Mouse (Mus musculus): Measurements from ENCODE around the gene Myo18a. TPM values are rescaled to one million over a fixed set of nuclear protein-coding genes. Genes with fewer than 3 reads are reported as not detected.
A peak's percentile ranks its signal among the peaks of the same experiment; 100 is the strongest.

Myo18a gene
- polyA plus RNA-seq, 1 experiment = 13.6 TPM

- H3K4me3 ChIP-seq (ENCODE audit: control insufficient read depth, low read depth, low read length) = no peak overlapping the region
- H3K27me3 ChIP-seq (ENCODE audit: control insufficient read depth, insufficient read depth, low read length) = no peaks in the 10 kb centered on the region
Measured at GRCm38 (mm10) chr11:77760031-77760430, 3.0 kb upstream of the Myo18a start.

GRCm38 (mm10) chr11:77763673-77764340 lies 761 bp downstream of the Myo18a start:
- Histone ChIP-seq H3K36me3 (ENCODE audit: control insufficient read depth, insufficient read depth, low read length) (no peaks in the 10 kb centered on the region), H3K4me1 (ENCODE audit: control insufficient read depth, insufficient read depth, low read length) (peaks cover 30% of the 10 kb centered on the region), H3K27me3 (ENCODE audit: control insufficient read depth, insufficient read depth, low read length) (no peaks in the 10 kb centered on the region), H3K4me3 (ENCODE audit: control insufficient read depth, low read depth, low read length) (peak overlapping the region; percentile 94), H3K27ac (ENCODE audit: control insufficient read depth, insufficient read depth, low read depth, low read length) (no peak overlapping the region)
- TF ChIP-seq POLR2A (IDR thresholded peaks at IDR 0.05; ENCODE audit: control insufficient read depth, low read depth, low read length) (no peak), CTCF (IDR thresholded peaks at IDR 0.05; ENCODE audit: control insufficient read depth, insufficient read depth, insufficient replicate concordance, low read depth, low read length) (no peak)

More at GRCm38 (mm10) chr11:77760031-77760430, 3.0 kb upstream of the Myo18a start:
- TF ChIP-seq POLR2A (IDR thresholded peaks at IDR 0.05; ENCODE audit: control insufficient read depth, low read depth, low read length) = no peak
- no peak for TF ChIP-seq CTCF (IDR thresholded peaks at IDR 0.05; ENCODE audit: control insufficient read depth, insufficient read depth, insufficient replicate concordance, low read depth, low read length)
- Histone ChIP-seq H3K4me1 (ENCODE audit: control insufficient read depth, insufficient read depth, low read length) (peaks cover 21% of the 10 kb centered on the region), H3K27ac (ENCODE audit: control insufficient read depth, insufficient read depth, low read depth, low read length) (no peak overlapping the region), H3K36me3 (ENCODE audit: control insufficient read depth, insufficient read depth, low read length) (no peaks in the 10 kb centered on the region)

GRCm38 (mm10) chr11:77764694-77765458 lies 1.8 kb downstream of the Myo18a start:
- Histone ChIP-seq H3K4me1 (ENCODE audit: control insufficient read depth, insufficient read depth, low read length) (peaks cover 30% of the 10 kb centered on the region), H3K27me3 (ENCODE audit: control insufficient read depth, insufficient read depth, low read length) (no peaks in the 10 kb centered on the region), H3K27ac (ENCODE audit: control insufficient read depth, insufficient read depth, low read depth, low read length) (no peak overlapping the region), H3K4me3 (ENCODE audit: control insufficient read depth, low read depth, low read length) (peak overlapping the region; percentile 94), H3K36me3 (ENCODE audit: control insufficient read depth, insufficient read depth, low read length) (no peaks in the 10 kb centered on the region)
- TF ChIP-seq CTCF (IDR thresholded peaks at IDR 0.05; ENCODE audit: control insufficient read depth, insufficient read depth, insufficient replicate concordance, low read depth, low read length) (no peak), POLR2A (IDR thresholded peaks at IDR 0.05; ENCODE audit: control insufficient read depth, low read depth, low read length) (no peak)

GRCm38 (mm10) chr11:77765459-77765777 lies 2.4 kb downstream of the Myo18a start:
- H3K4me1 ChIP-seq (ENCODE audit: control insufficient read depth, insufficient read depth, low read length) = peaks cover 30% of the 10 kb centered on the region
- no peak for TF ChIP-seq CTCF (IDR thresholded peaks at IDR 0.05; ENCODE audit: control insufficient read depth, insufficient read depth, insufficient replicate concordance, low read depth, low read length)
- TF ChIP-seq POLR2A (IDR thresholded peaks at IDR 0.05; ENCODE audit: control insufficient read depth, low read depth, low read length) = no peak
- H3K27ac ChIP-seq (ENCODE audit: control insufficient read depth, insufficient read depth, low read depth, low read length) = no peak overlapping the region
- H3K27me3 ChIP-seq (ENCODE audit: control insufficient read depth, insufficient read depth, low read length) = no peaks in the 10 kb centered on the region
- H3K36me3 ChIP-seq (ENCODE audit: control insufficient read depth, insufficient read depth, low read length) = no peaks in the 10 kb centered on the region
- peak overlapping the region; percentile 56 for H3K4me3 ChIP-seq (ENCODE audit: control insufficient read depth, low read depth, low read length)

GRCm38 (mm10) chr11:77766351-77767001 lies 3.4 kb downstream of the Myo18a start:
- no peak overlapping the region for H3K27ac ChIP-seq (ENCODE audit: control insufficient read depth, insufficient read depth, low read depth, low read length)
- no peaks in the 10 kb centered on the region for H3K36me3 ChIP-seq (ENCODE audit: control insufficient read depth, insufficient read depth, low read length)
- H3K4me1 ChIP-seq (ENCODE audit: control insufficient read depth, insufficient read depth, low read length) = peaks cover 30% of the 10 kb centered on the region
- TF ChIP-seq POLR2A (IDR thresholded peaks at IDR 0.05; ENCODE audit: control insufficient read depth, low read depth, low read length) = no peak
- TF ChIP-seq CTCF (IDR thresholded peaks at IDR 0.05; ENCODE audit: control insufficient read depth, insufficient read depth, insufficient replicate concordance, low read depth, low read length) = no peak
- peak overlapping the region; percentile 53 for H3K4me3 ChIP-seq (ENCODE audit: control insufficient read depth, low read depth, low read length)
- no peaks in the 10 kb centered on the region for H3K27me3 ChIP-seq (ENCODE audit: control insufficient read depth, insufficient read depth, low read length)

- no peak for TF ChIP-seq POLR2A (IDR thresholded peaks at IDR 0.05; ENCODE audit: control insufficient read depth, low read depth, low read length)
- no peak for TF ChIP-seq CTCF (IDR thresholded peaks at IDR 0.05; ENCODE audit: control insufficient read depth, insufficient read depth, insufficient replicate concordance, low read depth, low read length)
- Histone ChIP-seq H3K4me1 (ENCODE audit: control insufficient read depth, insufficient read depth, low read length) (peaks cover 13% of the 10 kb centered on the region), H3K36me3 (ENCODE audit: control insufficient read depth, insufficient read depth, low read length) (no peaks in the 10 kb centered on the region), H3K27me3 (ENCODE audit: control insufficient read depth, insufficient read depth, low read length) (no peaks in the 10 kb centered on the region), H3K4me3 (ENCODE audit: control insufficient read depth, low read depth, low read length) (no peak overlapping the region), H3K27ac (ENCODE audit: control insufficient read depth, insufficient read depth, low read depth, low read length) (no peak overlapping the region)
Measured at GRCm38 (mm10) chr11:77769496-77769895, 6.5 kb downstream of the Myo18a start.

GRCm38 (mm10) chr11:77770346-77770745 lies 7.3 kb downstream of the Myo18a start:
- Histone ChIP-seq H3K36me3 (ENCODE audit: control insufficient read depth, insufficient read depth, low read length) (no peaks in the 10 kb centered on the region), H3K27me3 (ENCODE audit: control insufficient read depth, insufficient read depth, low read length) (no peaks in the 10 kb centered on the region), H3K4me1 (ENCODE audit: control insufficient read depth, insufficient read depth, low read length) (peaks cover 8% of the 10 kb centered on the region), H3K4me3 (ENCODE audit: control insufficient read depth, low read depth, low read length) (no peak overlapping the region), H3K27ac (ENCODE audit: control insufficient read depth, insufficient read depth, low read depth, low read length) (no peak overlapping the region)
- TF ChIP-seq CTCF (IDR thresholded peaks at IDR 0.05; ENCODE audit: control insufficient read depth, insufficient read depth, insufficient replicate concordance, low read depth, low read length) (no peak), POLR2A (IDR thresholded peaks at IDR 0.05; ENCODE audit: control insufficient read depth, low read depth, low read length) (no peak)

All from testis, adult 2 months (tissue).